Mouse (Mus musculus) lung, postnatal 4 days (tissue): ENCODE results near the gene Dxo.

Experiments
- DNase-seq, 2 experiments: peaks; one replicate each; pipeline ENCODE4 v3.0.0; 2021

Dxo gene

DNA sequence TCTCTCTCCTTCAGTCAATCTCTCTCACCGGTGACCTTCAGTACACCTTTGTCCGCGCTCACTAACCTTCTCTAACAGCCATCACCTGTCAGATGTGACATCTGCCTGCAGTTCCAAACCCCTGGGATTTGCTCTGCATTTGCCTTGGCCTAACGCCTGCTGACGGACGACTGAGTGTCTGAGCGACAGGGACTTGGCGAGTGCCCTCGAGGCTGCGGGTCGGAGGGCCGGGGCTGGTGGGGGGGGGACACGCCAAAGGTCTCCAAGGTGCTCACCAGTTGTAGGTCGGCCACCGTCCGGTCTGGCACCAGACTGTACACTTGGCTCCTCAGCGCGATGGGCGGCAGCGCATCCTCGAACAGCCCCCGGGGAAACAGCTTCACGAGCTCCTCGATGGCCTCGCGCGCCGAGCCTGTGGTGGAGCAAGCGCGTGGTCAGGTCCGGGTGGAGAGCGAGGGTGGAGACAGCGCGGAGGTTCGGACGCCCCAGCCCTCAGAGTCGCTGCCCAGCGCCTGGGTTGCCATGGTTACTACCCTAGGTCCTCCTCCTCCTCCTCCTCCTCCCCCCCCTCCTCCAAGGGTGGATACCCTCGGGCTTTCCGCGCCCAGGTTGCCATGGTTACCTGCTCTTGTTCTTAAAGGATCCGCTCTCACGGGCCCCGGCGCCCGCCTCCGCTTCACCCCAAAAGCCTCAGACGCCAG lies 514 bp upstream of the Dxo start:
- no peak for DNase-seq

DNA sequence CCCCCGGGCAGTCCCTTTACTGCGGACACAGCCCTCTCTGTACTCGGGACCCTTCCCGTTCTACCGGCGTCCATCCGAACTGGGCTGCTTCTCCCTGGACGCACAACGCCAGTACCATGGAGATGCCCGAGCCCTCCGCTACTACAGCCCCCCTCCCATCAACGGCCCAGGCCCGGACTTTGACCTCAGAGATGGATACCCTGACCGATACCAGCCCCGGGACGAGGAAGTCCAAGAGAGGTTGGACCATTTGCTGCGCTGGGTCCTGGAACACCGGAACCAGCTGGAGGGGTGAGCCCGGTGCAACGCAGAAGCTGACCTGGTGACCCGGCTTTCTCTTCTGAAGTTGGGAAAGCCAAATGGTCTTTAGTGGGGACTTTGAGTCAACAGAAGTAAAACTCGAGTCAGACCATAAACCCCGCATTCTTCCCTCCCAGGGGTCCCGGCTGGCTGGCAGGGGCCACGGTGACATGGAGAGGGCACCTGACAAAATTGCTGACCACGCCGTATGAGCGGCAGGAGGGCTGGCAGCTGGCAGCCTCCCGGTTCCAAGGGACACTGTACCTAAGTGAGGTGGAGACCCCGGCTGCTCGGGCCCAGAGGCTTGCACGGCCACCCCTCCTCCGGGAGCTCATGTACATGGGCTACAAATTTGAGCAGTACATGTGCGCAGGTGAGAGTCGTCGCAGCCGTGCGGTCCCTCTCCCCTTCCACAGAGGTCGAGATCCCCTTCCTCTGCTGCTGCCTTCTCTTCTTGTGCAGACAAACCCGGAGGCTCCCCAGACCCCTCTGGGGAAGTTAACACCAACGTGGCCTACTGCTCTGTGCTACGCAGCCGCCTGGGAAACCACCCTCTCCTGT lies 875 bp downstream of the Dxo start:
- peak in 1 of 2 experiments; percentile 18 for DNase-seq

DNA sequence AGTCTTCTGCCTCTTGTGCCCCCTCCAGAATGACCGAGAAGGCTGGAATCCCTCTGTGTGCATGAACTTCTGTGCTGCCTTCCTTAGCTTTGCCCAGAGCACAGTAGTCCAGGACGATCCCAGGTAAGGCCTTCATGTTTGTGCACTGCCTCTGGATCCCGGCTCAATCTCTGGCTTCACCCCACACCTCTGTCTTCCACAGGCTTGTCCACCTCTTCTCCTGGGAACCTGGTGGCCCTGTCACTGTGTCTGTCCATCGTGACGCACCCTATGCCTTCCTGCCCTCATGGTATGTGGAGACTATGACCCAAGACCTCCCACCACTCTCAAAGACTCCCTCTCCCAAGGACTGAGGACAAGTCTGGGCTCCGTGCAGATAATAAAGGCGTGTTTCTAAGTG lies 2.0 kb downstream of the Dxo start:
- no peak for DNase-seq

DNA sequence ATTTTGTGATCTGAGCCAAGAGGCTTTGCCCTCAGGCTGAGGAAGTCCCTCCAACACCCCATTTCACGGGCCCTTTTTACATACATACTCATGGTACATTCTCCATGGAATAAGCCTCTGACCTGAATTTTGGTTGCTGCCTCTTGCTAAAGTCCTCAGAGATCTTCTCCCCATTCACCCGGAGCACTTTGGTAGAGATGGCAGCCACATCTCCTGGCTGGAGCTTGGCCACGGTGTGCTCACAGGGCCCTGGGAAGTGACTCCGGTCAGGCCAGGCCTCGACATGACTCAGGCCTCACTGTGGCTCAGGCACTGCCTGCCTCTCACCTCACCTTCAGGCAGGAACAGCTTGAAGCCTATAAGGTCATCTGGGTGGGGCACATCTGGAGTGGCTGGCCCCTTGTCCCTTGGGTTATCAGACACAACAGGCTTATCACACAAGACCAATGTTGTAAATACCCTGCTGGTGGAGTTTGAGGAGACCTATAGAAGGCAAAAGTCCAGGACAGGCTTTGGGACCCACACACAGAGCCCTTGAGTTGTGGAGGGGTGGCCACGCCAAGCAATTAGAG lies 4.0 kb downstream of the Dxo start:
- no peak for DNase-seq

DNA sequence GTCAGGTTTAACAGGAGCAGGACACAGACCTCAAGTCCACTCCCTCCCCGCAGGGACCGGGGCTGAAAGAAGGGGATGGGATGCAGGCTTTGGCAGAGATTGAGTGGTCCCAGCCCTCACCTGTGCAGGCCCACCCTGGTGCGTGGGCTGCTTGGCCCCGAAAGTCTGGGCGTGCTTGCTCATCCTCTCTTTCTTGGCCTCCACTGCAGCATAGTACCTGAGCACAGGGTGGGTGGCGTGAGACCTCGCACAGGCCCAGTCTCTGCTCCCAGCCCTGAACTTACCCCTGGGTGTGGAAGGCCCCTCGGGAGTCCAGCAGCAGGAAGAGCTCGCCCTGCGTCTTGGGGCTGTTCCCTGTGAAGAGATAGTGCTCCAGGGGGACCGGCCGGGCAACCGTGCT lies 8.1 kb downstream of the Dxo start:
- peak in 1 of 2 experiments; percentile 24 for DNase-seq

DNA sequence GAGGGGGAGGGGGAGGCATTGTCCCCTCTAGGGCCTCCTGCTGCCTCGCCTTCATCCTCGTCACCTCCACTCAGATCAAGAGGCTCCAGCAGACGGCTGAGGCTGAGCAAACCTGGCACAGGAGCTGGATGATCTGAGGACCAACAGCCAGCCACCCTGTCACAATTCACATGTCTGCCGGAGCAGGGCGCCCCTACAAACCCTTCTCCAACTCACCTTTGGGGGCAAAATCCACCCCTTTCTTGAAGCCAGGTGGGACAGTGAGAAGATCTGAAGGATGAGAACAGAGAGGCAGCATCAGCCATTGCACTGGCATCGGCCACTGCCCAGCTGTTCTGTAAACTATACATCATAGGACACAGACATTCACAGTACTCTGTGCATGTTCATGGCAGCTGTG lies 10.4 kb downstream of the Dxo start:
- DNase-seq = no peak

DNA sequence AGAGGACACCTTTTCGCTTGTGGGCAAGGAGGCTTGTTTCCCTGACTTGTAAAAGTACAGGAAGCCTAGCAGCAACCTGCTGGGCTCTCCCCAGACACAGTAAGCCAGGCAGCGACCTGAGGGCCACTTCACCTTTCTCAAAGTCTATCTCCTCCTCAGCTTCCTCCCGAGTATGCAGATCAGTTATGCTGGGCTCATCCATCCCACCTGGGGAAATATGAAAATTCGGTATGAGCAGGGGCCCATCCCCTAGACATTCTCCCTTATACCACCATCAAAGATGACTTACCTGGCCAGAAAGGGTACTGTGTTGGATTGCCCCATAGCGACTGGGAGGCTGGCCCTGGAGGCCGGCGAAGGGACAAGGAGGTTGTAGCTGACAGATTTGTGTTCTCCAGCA lies 10.8 kb downstream of the Dxo start:
- no peak for DNase-seq

DNA sequence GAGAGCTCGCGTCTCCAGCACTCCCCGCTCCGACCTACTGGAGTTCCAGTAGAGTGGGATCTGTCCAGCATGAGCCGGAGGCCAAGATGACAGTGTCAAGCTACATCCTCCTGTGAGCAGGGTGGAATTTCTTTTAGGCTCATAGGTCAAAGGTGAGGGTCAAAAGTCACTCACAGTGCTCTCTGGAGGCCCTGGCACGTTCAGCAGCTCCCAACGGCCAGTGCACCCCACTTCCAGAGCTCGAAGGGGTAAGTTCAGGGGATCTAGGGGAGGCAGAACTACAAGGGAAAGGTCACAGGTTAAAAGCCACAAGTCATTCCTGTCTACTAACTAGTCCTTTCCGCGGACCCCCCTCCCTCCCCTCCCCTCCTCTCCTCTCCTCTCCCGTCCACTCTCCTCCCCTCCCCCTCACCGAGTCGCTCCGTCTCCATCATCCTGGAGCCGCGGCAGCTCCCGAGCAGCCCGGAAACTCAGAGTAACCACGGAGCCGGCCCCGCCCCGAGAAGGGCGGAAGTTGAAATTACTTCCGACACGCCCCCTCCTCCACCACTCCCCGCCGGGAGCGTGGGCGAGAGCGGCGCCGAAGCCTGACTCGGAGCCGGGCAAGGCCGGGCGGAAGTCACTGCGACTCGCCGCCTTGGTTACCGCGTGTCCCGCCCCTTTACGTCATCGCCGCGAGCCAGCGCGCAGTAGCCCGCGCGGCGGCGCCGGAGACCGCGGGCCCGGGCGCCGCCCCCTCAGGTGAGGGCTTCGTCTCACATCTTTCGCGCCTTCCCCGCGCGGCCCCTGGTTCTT lies 13.1 kb downstream of the Dxo start, which contains the start of the genes Skiv2l and Nelfe:
Gene Skiv2l (minus strand): TSS at position 489 of the 795 bp plus-strand sequence.
Gene Nelfe (plus strand): TSS at position 670 of the 795 bp plus-strand sequence.
- DNase-seq = peak; percentile 98

DNA sequence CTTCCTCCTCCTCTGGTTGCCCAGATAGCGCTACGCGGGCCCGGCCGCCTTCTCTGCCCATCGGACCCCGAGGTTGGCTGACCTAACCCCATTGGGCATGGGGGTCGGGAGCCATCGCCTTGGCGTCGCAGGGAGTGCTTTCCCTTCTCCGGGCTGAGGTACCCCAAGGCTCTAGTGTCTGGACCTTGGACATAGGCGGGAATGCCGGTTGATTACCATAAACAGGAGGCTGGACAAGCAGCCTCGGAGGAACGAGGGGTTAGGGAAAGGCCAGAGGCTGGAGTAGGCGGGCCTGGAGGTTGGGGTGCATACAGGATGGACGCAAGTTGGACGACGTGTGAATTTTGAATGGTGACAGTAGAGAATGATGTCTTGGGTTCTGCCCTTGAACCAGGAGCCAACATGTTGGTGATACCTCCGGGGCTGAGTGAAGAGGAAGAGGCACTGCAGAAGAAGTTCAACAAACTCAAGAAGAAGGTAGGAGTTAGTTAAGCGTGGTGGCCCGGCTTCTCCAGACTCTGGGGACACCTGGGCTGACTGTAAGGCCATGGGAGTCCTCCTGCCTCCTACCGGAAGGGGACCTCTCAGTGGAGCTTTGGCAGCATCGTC lies 13.8 kb downstream of the Dxo start:
- peak in 1 of 2 experiments; percentile 20 for DNase-seq

DNA sequence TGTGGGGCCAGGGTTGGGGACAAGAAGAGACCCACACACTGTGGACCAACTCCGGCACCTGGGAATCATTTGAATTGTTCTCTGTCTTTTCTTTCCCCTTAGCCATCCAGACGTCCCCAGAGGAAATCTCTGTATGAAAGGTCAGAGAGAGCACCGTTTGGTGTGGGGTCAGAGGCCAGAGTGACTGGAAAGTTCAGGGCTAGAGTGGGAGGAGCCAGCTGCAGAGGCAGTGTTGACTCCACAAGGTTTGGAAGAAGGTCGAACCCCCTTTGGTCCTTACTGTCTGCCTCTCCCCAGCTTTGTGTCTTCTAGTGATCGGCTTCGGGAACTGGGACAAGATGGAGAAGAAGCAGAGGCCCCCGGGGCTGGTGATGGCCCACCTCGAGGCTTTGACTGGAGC lies 16.7 kb downstream of the Dxo start:
- no peak for DNase-seq

DNA sequence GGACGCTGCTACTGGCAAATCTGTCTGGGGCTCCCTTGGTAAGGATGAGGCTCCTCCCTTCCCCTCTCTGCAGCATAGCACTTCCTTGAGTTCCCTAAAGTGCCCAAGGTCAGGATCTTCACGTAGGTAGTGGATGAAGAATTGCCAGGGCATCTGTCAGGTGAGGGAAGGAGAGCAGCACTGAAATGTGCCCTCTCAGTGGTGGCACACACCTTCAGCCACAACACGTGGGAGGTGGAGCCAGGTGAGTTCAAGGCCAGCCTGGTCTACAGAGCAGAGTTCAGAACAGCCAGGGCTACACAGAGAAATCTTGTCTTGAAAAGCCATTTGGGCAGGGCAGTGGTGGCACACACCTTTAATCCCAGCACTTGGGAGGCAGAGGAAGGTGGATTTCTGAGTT lies 17.9 kb downstream of the Dxo start:
- no peak for DNase-seq

DNA sequence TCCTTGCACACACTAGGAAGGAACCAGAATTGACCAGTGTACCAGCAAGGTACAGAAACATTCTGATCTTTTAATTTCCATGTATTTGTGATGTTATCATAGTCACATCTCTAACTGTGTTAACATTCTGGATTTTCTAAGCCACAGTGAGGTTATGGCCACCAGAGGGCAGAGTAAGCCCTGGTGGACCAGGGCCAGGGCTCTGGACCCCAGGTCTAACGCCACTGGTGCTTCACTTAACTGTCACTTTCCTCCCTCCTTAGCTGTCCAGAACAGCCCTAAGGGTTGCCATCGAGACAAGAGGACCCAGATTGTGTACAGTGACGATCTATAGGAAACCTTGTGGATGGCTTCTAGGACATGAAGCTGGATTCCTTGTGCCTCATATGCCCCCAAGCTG lies 19.0 kb downstream of the Dxo start:
- DNase-seq = peak; percentile 43 to 64

DNA sequence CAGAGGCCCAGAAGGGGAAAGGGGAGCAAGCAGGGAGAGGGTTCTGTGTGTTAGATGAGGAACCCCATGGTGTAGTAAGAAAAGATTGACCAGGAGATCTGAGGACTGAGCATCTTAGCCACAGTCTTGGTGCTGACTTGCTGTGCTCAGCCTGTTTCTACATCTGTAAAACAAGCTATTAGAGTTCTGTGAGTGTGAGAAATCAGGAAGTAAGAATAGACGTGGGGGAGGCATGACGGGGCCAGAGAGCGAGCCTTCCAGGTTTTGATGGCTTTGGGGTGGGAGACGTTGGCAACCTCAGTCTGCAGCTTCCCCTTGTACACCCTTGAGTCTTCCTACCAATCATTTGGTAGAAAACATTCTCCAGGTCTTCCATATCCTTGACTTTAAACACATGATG lies 21.9 kb downstream of the Dxo start:
- DNase-seq = no peak

DNA sequence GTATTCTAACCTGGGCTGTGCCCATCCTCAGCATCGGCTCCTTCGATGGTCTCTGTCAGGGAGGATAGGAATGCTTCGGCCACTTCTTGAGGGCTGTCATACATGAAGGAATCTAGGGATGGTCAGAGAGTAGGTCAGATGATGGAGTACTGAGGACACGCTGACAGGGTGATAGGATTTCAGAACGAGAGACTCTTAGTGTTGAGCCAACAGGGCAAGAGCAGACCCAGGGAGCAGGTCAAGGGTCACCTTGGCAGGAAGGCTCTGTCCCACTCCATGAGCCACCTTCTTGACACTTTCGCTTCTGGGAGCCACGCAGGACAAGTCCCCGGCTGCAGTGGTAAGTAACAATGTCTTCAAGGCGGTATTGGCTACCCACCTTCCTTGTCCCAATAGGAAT lies 23.7 kb downstream of the Dxo start:
- no peak for DNase-seq

DNA sequence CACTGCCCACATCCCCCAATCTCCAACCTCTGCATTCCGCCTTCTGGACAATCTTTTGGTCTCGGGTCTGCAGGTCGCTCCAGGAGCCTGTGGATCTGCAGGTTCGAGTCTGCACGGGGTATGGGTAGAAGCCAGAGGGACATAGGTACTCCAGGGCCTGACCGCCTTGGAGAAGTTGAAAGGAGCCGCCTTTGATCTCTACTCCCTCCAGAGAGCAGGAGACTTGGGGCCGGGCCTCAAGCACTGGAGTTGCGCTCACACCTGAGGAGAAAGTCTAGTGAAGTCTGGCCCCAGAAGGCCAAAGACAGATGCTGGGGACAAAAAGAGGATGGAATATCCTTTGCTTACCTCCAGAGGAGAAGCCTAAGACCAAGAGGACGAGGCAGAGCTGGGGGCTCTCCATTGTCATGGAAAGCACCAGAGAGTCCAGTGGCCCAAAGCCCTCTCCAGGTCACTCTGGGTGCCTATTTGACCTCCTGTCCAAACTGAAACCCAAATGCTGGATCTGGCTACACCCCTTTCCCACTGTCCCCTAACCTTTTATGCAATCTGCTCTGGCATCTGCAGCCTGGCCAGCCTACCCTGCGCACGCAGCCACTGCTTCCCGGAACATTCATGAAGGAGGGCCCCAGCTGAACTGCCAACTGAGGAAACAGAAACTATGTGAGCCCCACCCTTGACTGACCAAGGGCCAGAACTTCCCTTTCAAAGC lies 25.0 kb downstream of the Dxo start:
- peak in 1 of 2 experiments; percentile 50 for DNase-seq

DNA sequence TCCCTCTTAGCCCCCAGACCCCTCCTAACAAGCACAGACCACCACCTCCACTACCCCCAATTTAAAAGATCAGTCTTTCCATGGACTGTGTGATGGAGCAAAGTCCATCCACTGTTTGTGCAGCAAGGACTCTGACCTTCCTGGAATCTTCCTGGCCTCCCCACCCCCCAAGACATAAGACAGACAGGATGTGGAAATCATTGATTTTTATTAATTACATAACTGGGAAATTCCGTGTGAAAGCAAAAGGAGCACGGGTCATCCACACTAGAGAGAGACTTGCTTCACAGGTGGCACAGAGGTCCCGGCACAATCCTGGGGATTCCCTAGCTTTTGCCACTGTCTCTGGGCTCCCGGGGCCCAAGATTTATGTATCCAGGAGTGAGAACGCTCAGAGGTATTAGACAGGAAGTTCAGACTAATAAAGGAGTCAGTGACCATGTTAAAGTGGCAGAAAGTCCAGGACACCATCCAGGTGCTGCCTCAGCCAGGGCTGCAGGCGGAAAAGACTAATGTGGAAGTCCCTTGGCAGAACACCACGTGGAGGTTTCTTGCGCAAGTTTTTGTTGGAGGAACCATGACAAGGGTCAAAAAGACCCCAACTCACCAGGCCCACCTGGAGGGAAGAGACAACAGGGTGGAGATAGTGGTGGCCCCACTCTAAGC lies 25.7 kb downstream of the Dxo start, which contains the start of gene Cfb:
Gene Cfb (minus strand): TSS at position 103 of the 666 bp plus-strand sequence.
- no peak for DNase-seq

DNA sequence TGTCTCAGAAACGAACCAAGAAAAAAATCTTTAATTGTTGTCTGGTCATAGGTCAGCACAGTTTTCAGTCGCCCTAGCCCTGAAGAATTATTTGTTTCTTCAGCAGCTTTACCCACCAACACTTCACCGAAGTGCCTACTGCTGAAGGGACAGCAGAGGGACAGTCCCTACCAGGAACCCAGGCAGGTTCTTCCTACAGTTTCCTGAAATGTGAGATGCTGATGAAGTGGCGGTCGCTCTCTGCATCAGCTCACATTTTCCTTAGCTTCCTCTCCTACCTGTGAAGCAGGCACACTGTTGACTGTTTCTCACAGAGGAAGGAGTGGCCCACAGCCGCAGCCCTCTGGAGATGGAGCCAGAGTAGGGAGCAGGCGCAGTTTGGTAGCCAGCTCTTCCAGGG lies 29.2 kb downstream of the Dxo start:
- no peak for DNase-seq

DNA sequence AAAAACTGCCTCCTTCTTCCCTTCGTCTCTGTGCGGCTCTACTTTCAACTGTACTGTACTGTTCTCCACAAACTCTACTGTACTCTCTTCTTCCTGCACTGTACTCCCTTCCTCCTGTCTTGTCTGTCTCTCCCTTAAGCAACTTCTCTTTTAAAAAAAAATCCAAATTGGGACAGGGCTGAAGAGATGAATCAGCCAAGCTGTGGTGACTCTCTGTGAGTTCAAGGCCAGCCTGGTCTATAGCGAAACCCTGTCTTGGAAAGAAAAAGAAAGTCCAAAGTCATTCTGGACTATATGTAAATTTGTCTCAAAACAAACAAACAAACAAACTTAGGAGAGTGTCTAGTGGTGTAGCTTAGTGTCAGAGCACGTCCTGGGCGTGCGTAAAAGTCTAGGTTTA lies 37.5 kb downstream of the Dxo start:
- DNase-seq = no peak

DNA sequence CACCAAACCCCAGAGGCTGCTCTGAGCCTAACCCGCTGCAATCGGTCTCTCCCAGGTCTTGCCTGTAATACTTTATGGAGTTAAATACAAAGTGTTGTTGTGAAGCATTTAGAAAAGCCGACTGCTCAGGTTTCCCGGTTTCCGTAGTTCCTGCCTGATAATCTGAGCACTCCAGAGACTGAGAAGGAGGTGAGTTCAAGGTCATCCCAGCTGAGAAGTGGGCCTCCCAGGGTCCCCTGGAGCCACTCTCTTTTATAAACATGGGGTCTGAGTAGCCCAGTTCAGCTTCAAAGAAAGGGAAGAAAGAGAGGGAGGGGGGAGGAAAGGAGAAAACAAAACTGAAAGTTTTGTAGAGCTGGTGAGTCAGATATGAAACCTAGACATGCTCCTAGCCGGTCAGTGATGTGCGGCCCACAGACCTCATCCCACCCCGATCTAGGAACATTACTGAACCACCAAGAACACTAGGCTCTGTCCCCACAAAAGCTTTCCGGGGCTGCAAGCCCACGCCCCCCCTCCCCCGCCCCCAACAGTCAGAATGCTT lies 42.6 kb downstream of the Dxo start, which contains the start of gene Zbtb12:
Gene Zbtb12 (plus strand): TSS at position 148 of the 544 bp plus-strand sequence.
- no peak for DNase-seq

DNA sequence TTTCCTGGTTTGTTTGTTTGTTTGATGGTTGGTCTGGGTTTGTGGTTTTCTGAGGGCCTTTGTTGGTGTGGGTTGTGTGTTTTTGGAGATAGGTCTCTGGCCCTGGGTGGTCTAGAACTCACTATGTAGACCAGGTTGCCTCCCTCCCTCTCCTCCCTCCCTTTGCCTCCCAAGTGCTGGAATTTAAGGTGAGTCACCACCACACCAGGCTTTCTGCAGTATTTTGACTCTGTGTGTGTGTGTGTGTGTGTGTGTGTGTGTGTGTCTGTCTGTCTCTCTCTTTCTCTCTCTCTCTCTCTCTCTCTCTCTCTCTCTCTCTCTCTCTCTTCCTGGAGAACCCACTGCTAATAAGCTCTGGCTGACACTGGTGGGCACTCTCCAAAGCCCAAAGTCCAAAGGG lies 44.3 kb downstream of the Dxo start:
- no peak for DNase-seq
